Mouse (Mus musculus): Measurements from ENCODE around the gene D630003M21Rik.

Gene D630003M21Rik

DNA sequence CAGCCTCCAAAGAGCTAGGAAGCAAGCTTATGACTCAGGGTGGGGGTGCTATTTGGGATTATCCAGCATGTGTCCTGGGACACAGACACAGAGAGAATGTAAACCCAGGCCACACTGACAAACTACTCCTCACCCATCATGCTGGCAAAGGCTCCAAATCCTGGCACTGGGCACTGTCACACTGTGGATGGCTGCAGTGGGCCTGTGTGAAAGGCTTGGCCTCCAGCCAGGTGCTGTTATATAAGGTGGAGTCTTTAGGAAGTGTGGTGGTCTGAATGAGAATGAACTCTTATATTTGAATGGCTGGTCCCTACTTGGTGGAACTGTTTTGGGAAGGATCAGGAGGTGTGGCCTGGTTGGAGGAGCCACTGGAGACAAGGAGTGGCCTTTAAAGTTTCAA, 7.7 kb upstream of the D630003M21Rik start:
- no peak for DNase-seq (ENCODE audit: low read depth, low spot score)

DNA sequence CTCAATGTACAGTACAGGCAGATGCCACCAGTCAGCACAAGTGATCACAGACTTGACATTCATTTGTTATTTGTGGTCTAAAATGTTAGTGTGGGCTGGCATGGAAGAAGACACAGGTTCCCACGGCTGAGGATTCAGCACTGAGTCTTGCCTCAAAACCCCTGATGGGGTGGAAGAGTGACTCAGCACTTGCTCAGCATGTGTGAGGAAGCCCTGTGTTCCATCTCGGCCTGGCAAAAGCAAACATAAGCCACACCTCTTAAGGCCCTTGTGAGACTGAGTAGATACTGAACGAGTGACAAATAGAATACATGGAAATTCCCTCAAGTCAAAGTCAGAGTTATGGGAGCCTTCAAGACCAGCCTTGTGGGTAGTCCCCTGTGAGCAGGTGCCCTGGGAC, 4.1 kb upstream of the D630003M21Rik start:
- DNase-seq (ENCODE audit: low read depth, low spot score) = no peak

DNA sequence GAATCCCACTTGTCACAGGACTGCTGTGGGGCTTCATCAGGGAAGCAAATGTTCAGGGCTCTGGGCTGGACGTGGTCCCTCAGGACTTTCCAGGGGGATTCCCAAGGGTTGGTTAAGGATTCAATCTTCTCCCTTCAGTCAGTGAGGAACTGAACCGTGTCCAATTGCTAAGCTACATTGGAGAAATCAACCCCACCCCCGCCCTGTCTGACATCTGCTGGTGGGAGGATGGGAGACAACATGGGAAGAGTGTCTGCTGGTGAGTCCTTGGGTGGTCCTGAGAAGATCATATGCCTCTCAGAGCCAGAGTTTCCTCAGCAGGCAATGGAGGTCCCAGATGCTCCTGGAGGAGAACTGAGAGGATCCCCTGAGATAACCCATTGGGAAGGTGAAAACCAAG, 3.4 kb upstream of the D630003M21Rik start:
- DNase-seq (ENCODE audit: low read depth, low spot score) = no peak

DNA sequence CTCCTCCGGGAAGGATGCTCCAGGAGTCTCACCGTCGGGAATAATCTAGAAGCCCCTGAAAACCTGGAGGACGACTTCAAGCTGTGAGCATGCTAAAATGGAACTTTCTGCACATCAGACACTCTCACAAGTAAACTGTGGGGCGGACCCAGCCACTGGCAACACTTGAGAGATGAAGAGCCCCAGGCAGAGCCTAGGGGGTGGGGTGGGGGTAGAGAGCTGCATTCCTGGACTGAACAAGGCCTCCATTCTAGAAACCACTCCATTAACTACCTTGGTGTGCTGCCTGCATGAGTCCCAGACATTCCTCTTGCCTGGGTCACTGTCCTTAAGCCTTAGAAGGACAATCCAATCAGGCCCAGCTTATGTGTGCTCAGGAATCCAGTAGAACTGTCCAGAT, 2.0 kb upstream of the D630003M21Rik start:
- DNase-seq (ENCODE audit: low read depth, low spot score) = no peak

DNA sequence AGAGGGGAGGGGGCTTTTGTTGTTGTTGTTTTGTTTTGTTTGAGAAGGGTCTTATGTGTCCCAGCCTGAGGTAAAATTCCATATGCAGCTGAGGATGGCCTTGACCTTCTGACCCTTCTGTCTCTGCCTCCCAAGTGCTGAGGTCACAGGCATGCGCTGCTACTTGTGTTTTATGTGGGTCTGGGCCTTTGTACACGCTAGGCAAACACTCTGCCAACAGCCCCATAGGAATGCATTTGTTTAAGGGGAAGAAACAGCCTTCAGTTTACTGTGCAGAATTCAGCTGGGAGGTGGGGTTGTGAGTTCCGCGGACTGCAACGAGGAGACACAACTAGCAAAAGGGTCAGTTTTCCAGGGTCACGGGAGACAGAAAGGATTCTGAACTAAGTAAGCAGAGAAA, 1.6 kb upstream of the D630003M21Rik start:
- DNase-seq (ENCODE audit: low read depth, low spot score) = no peak

DNA sequence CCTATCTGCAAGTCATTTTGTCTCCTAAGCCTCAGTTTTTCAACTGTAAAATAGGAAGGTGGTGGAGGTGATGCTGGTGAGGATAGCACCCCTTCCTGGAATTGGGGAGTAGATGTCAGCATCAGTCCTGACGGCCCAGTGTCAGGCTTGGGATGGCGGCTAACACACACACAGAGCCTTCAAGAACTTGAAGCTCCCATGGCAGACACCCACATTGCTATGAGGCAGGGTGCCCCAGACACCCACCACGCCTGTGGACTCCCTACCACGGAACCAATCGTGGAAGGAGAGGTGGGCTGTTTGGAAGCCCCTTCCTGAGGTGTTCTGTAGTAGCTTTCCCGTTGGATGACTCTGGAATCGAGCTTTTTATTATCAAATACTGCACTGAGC, 476 bp upstream of the D630003M21Rik start:
- DNase-seq (ENCODE audit: low read depth, low spot score) = no peak

DNA sequence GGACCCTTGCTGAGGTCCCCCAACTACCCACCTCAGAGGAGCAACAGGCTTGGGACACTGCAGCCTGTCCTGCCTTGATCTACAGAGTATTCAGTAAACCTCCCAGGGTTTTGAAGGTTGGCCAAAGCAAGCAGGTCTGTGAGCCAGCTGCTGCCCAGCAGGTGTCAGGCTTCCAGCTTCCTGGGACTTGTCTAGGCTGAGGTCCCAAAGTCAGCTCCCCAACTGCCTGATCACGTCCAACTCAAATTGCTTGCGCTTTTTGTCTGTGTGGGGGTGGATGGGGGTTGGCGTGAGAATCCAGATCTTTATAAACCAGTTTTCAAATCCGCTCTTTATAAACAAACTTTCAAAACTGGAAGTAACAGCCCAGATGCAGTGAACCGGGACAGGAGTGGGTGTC, 3.7 kb downstream of the D630003M21Rik start:
- no peak for DNase-seq (ENCODE audit: low read depth, low spot score)

DNA sequence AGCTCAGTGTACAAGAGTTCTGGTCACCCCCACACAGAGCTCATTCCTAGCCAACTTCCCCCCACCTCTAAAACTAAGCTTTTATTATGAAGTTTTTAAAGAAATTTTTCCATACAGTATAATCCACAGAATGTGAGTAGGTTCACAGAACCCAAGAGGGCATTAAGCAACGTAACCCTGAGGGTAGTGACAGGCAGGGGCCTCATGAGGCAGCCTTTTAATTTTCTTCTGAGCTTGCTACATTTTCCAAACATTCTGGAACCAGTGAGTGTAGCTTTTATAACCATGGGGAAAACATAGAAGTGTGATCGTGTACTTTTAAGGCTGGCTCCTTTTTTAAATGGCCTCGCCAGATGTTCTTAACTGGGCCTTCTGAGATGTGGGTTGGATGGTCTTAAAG, 5.5 kb downstream of the D630003M21Rik start:
- no peak for DNase-seq (ENCODE audit: low read depth, low spot score)

DNA sequence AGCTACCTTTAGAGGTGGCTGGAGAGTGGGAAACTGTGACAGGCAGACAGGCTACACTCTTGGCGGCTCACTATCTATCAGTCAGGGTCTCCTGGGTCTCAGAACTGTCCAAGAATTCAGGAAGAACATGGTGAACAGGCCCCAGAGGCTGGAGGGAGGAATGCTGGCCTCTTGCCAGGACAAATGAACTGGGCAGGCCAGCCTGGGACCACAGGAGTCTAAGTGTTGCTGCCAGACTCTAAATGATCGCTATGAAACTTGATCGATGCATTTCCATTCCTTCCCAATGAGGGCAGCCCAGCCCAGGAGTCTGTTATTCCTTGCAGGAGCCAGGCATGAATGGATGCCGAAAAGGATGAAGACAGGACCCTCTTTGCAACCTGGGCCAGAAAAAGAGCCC, 6.4 kb downstream of the D630003M21Rik start:
- no peak for DNase-seq (ENCODE audit: low read depth, low spot score)

DNA sequence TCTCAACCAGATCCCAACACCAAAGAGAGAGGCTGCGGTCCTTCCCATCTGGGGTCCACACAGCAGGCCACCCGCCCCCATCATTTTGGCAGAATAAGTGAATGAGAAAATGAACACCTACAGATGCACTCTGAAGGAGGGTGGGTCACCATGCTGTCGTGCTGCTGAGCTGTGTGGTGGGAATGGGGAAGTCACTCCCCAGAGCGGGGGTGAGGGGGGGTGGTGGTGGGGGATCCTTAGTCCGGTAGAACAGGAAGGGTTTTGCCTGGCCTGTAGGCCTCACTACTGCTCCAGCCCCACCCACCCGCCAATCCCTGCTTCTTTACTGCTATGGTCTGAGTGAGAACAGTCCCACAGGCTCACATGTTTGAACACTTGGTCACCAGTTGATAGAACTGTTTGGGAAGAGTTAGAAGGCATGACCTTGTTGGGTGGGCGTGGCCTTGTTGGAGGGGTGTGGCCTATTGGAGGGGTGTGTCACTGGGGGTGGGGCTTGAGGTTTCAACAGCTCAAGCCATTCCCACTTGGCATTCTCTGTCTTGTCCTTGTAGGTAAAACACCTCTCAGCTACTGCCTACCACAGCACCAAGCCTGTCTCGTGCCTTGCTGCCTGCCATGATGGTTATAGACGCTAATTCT, 7.5 kb downstream of the D630003M21Rik start:
- DNase-seq (ENCODE audit: low read depth, low spot score) = no peak

DNA sequence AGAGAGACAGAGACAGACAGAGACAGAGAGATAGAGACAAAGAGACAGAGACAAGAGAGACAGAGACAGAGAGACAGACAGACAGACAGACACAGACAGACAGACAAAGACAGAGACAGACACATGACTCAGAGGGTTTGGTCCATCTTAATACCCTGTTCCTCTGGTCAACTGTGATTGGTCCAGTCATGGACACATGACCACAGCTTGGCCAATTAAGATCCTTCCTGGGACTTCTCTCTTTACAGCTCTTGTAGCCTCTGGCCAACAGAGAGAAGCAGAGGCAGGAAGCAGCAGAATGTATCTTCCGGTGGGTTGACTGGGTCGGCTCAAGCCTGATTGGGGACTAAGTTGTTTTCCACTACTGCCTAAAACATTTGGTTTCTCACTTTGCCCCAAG, 9.5 kb downstream of the D630003M21Rik start:
- no peak for DNase-seq (ENCODE audit: low read depth, low spot score)

DNA sequence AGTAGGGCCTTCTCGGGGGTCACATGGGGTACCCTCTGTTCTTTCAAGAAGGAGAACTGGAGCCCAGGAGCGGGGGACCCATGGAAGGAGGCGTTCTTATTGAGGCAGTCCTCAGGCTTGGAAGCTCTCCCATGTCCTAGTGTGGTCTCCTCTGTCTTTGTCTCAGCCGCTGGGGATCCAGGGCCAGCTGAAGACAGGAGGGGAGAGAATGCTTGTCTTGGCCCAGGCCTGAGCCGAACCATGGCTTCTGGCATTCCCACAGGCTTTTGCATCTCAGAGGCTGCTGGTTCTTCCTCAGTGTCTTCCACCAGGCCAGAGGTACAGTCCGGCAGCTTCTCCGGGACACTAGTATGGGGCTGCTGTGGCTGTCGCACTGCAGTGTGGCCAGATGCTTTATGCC, 12.5 kb downstream of the D630003M21Rik start:
- DNase-seq (ENCODE audit: low read depth, low spot score) = no peak

DNA sequence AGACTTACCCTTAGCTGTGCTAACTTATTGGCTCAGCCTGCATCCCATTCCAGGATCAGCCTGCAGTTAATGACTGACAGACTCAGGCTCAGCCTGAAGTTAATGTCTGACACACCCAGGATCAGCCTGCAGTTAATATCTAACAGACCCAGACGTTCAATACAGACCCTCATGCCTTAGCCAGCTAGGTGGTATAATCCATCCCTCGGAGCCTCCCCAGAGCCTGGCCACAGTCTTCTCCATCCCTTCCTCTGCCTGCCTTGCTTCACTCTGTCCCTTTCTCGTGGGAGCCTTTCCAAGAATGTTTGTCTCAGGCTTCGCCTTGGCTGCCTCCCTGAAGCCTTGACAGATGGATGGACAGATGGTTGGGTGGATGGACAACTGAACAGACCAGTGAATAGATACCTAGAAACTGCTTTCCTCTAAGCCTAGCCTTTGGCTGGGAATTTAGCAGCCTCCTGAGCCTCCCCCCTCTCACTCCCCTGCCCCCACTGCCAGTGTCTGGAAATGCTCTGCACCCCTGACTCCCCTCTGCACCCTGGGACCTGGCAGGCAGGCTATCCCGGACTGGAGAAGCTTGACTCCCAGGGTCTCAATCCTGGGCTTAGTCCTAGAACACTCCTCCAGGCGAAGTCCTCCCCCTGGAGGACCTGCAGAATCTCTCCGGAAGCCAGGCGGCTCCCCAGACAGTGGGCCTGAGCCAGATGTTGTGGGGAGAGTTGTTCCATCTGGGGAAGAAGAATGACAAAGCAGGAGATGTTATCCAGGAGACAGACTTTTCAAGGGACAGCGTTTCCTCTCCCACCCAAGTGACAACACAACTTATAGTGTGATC, 13.5 kb downstream of the D630003M21Rik start:
- no peak for DNase-seq (ENCODE audit: low read depth, low spot score)

DNA sequence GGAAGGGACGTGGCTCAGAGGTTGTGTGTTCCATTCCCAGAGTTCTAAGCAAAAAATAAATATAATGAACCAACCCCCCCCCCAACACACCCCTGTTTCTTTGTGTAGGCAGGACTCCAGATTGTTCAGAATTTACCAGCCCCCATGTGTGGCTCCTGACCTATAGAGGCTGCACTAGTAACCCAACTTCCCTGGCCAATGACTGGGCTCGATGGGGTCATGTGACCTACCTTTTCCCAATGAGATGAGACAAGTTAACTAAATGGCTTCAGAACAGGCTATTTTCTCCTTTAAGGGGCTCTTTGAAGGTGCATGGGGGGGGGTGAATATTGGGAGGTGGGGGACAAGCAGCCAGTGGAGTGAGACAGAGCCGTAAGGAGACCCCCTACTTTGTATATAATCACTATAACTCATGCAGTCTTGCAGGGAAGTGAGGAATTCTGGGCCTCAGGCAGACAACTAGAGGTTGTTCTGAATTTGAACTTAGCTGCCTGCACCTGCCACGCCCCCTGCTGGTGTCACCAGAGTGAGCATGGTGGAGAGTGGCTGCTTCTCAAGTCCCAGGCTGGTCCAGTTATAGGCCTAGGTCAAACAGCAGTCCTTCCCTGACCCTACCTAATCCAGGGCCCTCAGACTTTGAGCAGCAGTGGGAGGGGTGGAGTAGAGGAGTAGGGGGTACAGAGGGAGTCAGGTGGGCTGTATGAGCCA, 17.1 kb downstream of the D630003M21Rik start:
- no peak for DNase-seq (ENCODE audit: low read depth, low spot score)

DNA sequence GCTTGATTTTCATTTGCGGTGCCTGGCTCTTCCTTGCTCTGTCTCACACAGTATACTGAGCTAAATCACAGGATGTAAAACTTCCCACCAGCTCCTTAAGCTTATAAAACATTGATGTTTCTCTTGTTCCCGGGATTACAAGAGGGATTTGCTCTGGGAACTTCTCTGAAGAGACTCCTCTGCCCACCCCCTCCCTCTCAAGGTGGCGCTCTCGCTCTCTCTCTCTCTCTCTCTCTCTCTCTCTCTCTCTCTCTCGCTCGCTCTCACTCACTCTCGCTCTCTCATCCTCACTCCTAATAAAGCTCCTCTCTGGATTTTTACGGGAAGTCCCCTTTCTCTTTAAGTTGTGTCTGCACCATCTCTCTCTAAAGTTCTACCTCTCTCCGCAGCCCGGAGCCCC, 18.1 kb downstream of the D630003M21Rik start:
- no peak for DNase-seq (ENCODE audit: low read depth, low spot score)

DNA sequence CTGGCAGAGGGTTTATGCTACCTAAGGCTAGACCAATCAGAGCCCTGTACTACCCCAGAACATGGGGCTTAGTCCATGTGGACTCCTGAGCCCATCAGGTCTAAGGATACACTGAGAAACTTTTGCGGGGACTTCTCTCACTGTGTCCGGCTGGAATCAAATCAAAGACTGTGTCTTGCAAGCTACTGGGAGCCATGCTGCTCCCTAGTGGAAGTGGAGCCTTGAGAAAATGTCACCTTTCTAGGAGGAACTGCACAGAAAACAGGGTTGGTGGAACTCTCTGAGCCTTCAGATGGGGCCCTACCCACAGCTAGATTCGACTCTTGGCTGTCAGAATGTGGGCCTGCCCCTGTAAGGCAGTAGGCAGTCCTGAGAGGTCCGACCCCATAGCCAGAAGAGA, 18.5 kb downstream of the D630003M21Rik start:
- DNase-seq (ENCODE audit: low read depth, low spot score) = no peak

DNA sequence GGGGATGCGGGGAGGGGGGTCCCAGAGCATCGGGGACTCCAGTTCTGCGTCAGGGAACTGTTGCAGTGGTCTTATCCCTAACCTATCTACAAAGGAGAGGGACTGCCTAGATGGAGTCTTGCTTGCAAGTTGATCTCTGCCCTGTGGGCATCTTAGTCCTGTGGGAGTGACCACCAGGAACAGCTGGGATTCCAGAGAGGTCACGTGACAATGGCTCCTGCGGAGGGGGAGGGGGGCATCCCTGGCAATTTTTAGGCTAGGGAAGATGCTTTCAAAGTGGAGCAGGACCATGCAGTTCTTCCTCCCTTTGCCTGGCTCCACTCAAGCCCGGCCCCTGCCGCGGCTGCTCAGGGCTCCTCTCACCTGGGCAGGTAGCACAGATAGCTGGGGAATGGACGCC, 19.2 kb downstream of the D630003M21Rik start:
- DNase-seq (ENCODE audit: low read depth, low spot score) = no peak

DNA sequence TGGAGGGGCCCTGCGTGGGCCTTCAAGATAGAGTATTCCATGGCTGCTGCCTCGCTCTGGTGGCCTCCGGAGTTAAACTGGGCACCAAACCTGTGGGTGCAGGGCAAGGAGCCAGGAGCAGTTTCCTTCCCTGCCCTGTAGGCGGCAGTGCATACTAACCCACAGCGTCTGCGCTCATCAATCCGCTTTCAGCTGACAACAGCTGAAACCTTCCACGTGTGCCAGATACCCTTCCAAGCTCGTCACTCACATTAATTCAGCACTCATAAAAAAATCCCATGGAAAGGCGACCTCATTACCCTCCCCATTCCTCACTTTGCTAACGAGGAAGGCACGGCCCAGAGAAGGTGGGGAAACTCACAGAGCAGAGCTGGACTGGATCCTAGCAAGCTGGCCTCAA, 21.2 kb downstream of the D630003M21Rik start:
- DNase-seq (ENCODE audit: low read depth, low spot score) = no peak

DNA sequence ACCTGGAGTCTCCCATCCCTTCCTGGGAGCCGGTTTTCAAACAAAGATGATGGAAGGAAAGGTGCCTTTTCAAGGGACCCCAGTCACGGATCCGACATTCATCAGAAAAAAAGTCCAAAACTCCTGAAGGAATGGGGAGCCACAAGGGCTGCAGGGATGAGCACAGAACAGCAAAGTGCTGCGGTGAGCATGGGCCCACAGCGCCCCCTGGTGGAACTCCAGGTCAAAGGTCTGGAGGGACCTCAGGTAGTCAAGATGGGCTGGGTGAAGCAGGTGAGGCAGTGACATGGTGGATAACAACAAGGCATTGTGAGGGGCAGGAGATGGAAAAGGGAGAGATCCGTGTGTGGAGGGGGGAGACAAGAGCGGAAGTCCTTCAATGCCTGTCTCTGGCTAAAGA, 24.9 kb downstream of the D630003M21Rik start:
- no peak for DNase-seq (ENCODE audit: low read depth, low spot score)

DNA sequence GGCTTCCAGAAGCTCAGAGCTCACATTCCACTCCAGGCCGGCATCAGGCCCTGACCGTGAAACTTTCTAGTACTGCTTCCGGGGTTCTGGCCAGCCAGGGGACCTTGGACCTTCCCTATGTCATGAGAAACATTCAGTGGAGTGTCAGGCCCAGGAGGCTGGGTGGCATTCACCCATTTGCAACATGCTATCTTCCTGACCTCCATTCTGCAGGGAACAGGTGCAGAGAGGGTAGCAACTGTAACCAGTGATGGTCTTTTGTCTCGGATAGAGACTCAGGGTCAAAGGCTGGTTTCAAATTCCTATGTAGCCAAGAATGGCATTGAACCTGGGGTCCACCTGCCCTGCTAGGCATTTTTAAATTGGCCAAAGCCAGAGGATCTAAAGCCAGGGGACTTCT, 25.3 kb downstream of the D630003M21Rik start:
- no peak for DNase-seq (ENCODE audit: low read depth, low spot score)

DNA sequence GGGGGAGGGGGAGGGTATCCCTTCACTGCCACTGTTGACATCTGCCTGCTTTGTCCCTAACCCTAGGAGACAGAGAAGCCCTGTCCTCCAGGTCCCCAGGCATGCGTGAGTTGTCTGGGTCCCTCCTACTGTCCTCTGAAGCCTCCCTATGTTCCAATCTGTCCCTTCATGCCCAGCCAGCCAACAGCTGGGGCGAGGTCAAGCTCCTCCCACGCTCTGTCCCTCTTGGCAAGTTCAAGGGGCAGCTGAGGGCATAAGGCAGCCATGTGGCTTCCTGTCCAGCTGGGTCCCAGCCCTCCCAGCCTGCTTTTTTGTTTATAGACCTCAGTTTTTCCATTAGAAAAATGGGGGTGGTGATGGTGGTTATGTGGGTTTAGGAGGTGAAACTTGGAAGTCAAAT, 29.7 kb downstream of the D630003M21Rik start:
- no peak for DNase-seq (ENCODE audit: low read depth, low spot score)

DNA sequence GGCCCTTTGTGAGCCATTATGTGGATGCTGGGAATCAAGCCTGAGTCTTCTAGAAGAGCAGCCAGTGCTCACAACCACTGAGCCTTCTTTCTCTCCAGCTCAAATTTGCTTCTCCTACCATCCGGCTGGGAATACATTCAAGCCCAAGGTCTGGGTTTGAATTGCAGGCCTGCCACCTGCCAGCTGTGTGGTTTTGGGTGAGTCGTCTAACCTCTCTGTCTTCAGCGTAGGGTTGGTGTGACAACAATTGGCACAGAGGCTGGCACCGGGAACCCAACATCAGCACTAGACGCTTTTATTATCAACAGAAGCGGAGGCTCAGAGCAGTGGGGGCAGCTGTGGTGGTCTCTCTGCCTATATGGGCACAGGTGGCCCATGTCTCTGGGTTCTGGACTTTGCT, 30.2 kb downstream of the D630003M21Rik start:
- no peak for DNase-seq (ENCODE audit: low read depth, low spot score)

DNA sequence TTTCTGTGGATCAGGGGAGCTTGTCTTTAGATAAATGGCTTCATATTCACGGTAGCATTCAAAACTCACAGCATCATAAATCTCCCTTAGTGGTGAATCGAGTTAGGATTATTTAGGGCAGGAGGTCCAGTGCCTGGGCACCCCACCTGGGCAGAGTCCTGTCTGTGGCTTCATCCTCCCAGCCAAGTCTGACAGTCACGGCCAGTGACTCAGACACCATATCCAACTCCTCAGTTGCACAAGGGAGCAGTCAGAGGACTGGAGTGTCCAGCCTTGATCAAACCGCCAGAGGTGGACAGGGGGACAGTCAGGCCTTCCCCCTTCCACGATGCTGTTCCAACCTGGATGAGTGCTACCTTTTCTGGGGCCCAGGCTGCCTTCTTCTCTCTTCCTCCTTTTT, 31.1 kb downstream of the D630003M21Rik start:
- DNase-seq (ENCODE audit: low read depth, low spot score) = no peak
